Mouse (Mus musculus) R1 (cell line): Measurements from ENCODE around the gene Rgs9.
"Not testable (repeated sequence)": the region's sequence is repeated elsewhere in the genome, so short reads cannot be mapped to it uniquely, and the experiment has no call there.

Experiments
- DNase-seq: peaks from one replicate; pipeline ENCODE4 v3.0.0-alpha.2; 2018; ENCODE audit warnings: low read depth, low spot score

The Rgs9 gene

GRCm38 (mm10) chr11:109297710-109298375 is at the start of gene Rgs9:
TSS of gene Rgs9 (minus strand) at chr11:109298129.
- DNase-seq: peak; percentile 92

GRCm38 (mm10) chr11:109347242-109347959 is 49.5 kb upstream of the Rgs9 start:
- no peak for DNase-seq

- peak; percentile 32 for DNase-seq
Observed at GRCm38 (mm10) chr11:109343991-109344599, 46.2 kb upstream of the Rgs9 start.

- DNase-seq: peak; percentile 26
Observed at GRCm38 (mm10) chr11:109343558-109343957, 45.6 kb upstream of the Rgs9 start.

- DNase-seq: not testable (repeated sequence)
Observed at GRCm38 (mm10) chr11:109342666-109343065, 44.7 kb upstream of the Rgs9 start.

GRCm38 (mm10) chr11:109340541-109340940 is 42.6 kb upstream of the Rgs9 start:
- DNase-seq: no peak

GRCm38 (mm10) chr11:109339155-109339938 is 41.4 kb upstream of the Rgs9 start:
- no peak for DNase-seq

- DNase-seq: no peak
Observed at GRCm38 (mm10) chr11:109335890-109336289, 38.0 kb upstream of the Rgs9 start.

GRCm38 (mm10) chr11:109334773-109335172 is 36.8 kb upstream of the Rgs9 start:
- DNase-seq: no peak

- DNase-seq: no peak
Observed at GRCm38 (mm10) chr11:109332722-109333121, 34.8 kb upstream of the Rgs9 start.

GRCm38 (mm10) chr11:109331424-109331824 is 33.5 kb upstream of the Rgs9 start:
- DNase-seq: peak; percentile 95

- no peak for DNase-seq
Observed at GRCm38 (mm10) chr11:109330706-109331393, 32.9 kb upstream of the Rgs9 start.

GRCm38 (mm10) chr11:109329331-109329730 is 31.4 kb upstream of the Rgs9 start:
- no peak for DNase-seq

GRCm38 (mm10) chr11:109327952-109328351 is 30.0 kb upstream of the Rgs9 start:
- no peak for DNase-seq

- no peak for DNase-seq
Observed at GRCm38 (mm10) chr11:109327381-109327780, 29.5 kb upstream of the Rgs9 start.

GRCm38 (mm10) chr11:109326270-109326669 is 28.3 kb upstream of the Rgs9 start:
- DNase-seq: no peak

- no peak for DNase-seq
Observed at GRCm38 (mm10) chr11:109320361-109320933, 22.5 kb upstream of the Rgs9 start.

GRCm38 (mm10) chr11:109319946-109320345 is 22.0 kb upstream of the Rgs9 start:
- no peak for DNase-seq

- DNase-seq: no peak
Observed at GRCm38 (mm10) chr11:109319471-109319870, 21.5 kb upstream of the Rgs9 start.

GRCm38 (mm10) chr11:109316921-109317320 is 19.0 kb upstream of the Rgs9 start:
- DNase-seq: peak; percentile 12
